Mouse (Mus musculus): ENCODE measurements at regions not wholly inside any gene's neighbourhood (a gene's known extent, or its start where the extent isn't known, plus 50 kb on each side); places are given as distances from the start of the nearest gene placed in this dataset.

DNA sequence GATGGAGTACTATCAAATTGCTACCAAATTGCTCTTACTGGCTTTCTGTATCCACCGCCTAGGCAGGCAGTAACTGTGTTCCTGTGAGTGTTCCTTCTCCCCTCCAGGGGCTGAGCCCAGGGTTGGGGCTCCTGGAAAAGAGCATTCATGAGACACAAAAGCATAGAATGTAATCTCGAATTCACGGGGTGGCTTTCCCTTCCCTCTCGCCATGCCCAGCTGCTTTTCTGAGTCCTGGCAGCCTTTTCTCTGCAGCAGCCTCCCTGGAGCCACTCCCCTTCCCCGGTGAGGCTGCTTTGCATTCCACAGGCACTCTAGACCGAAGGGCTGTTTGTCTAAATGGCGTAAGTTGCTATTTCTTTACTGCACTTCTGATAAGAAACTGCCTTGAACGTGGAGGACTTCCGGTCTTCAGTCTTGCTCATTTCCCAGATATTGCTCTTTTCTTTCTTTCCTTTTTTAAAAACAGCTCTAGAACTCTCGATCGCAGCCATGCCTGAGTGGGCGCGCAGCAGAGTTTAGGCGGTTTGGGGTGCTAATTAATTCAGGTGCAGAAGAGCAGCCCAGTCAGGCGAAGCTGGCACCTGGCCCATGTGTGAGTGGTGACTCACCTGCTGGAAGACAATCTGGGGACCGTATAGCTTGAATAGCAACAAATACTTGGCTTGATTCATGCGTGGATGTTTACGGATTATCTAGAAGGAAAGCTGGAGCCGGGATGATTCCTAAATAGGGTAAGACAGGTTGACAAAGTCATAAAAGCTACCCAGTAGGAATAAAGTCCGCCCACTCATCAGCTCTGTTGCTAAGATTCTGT lies 632.6 kb downstream of the Zfp706 start:
- no peak overlapping the region for H3K27ac ChIP-seq (ENCODE audit: insufficient read depth, low read depth, low read length, poor library complexity, severe bottlenecking)
- no peaks in the 10 kb centered on the region for H3K9me3 ChIP-seq (ENCODE audit: control insufficient read depth, insufficient read depth, low read depth, low read length)
- in situ Hi-C loops (cut with MboI; ENCODE audit: low sequenced_read_pairs in 2 of 2, unreplicated experiment in 2 of 2) = no loop called here
- peak; percentile 33 for DNase-seq (ENCODE audit: low read depth, low spot score)
- H3K4me1 ChIP-seq (ENCODE audit: control insufficient read depth in 2 of 2, insufficient read depth in 2 of 2, low read length in 2 of 2, poor library complexity in 1 of 2) = peaks cover 4 to 11% of the 10 kb centered on the region in 2 experiments
- no peaks in the 10 kb centered on the region for H3K36me3 ChIP-seq (ENCODE audit: control insufficient read depth, insufficient read depth, low read length, poor library complexity, severe bottlenecking)
- TF ChIP-seq ZC3H11A (IDR thresholded peaks at IDR 0.05; ENCODE audit: borderline replicate concordance, low read depth, low read length) (no peak), CHD2 (IDR thresholded peaks at IDR 0.05; ENCODE audit: low read depth, low read length) (no peak), HCFC1 (IDR thresholded peaks at IDR 0.05; ENCODE audit: borderline replicate concordance, insufficient read depth, low read length) (no peak)
- 0 out of 2 replicates have a peak overlapping the region, but pooled peaks have one; percentile 31 for H3K9ac ChIP-seq (ENCODE audit: insufficient read depth, low read depth, low read length, poor library complexity, severe bottlenecking)
- peak overlapping the region; percentile 11 to 64 for H3K4me3 ChIP-seq (ENCODE audit: insufficient read depth in 1 of 2, low read depth in 1 of 2, low read length in 2 of 2, poor library complexity in 1 of 2, severe bottlenecking in 1 of 2)

GRCm38 (mm10) chr15:36373900-36374611 lies 633.5 kb downstream of the Zfp706 start:
- in situ Hi-C loops (cut with MboI; ENCODE audit: low sequenced_read_pairs in 2 of 2, unreplicated experiment in 2 of 2) = no loop called here
- no peaks in the 10 kb centered on the region for H3K36me3 ChIP-seq (ENCODE audit: control insufficient read depth, insufficient read depth, low read length, poor library complexity, severe bottlenecking)
- peak overlapping the region; percentile 63; the same call in 1 of the 2 replicates for H3K27ac ChIP-seq (ENCODE audit: insufficient read depth, low read depth, low read length, poor library complexity, severe bottlenecking)
- H3K4me3 ChIP-seq (ENCODE audit: insufficient read depth in 1 of 2, low read depth in 1 of 2, low read length in 2 of 2, poor library complexity in 1 of 2, severe bottlenecking in 1 of 2) = peak overlapping the region; percentile 11 to 64; a peak in 3 of 4 replicates
- TF ChIP-seq ZNF384 (IDR thresholded peaks at IDR 0.05; ENCODE audit: low read depth, low read length) (no peak), CHD2 (IDR thresholded peaks at IDR 0.05; ENCODE audit: low read depth, low read length) (no peak), ZC3H11A (IDR thresholded peaks at IDR 0.05; ENCODE audit: borderline replicate concordance, low read depth, low read length) (no peak), HCFC1 (IDR thresholded peaks at IDR 0.05; ENCODE audit: borderline replicate concordance, insufficient read depth, low read length) (no peak), MAFK (IDR thresholded peaks at IDR 0.05; ENCODE audit: insufficient read depth, low read depth, low read length) (no peak)
- peak; percentile 30 for DNase-seq (ENCODE audit: low read depth, low spot score)
- peaks cover 4 to 11% of the 10 kb centered on the region in 2 experiments for H3K4me1 ChIP-seq (ENCODE audit: control insufficient read depth in 2 of 2, insufficient read depth in 2 of 2, low read length in 2 of 2, poor library complexity in 1 of 2)
- H3K9ac ChIP-seq (ENCODE audit: insufficient read depth, low read depth, low read length, poor library complexity, severe bottlenecking) = no peak overlapping the region; the same call in 1 of the 2 replicates
- no peaks in the 10 kb centered on the region for H3K9me3 ChIP-seq (ENCODE audit: control insufficient read depth, insufficient read depth, low read depth, low read length)

DNA sequence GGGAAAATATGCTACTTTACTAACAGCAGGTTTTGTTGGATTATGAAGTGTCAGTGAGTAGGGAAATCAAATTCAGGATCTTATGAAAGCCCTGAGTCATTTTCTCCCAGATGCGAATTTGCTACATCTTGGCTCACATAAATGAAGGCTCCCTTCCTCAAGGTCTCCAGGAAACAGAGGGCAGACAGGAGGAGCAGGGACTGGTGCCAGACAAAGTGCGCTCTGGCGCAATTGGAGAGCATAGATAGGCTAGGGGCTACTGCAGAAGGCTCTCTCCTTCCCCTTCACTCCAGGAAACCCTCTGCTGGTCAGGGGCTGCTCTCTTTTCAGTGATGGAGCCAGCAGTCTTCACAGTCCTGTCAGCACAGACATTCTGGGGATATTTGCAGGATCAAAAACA lies 634.1 kb downstream of the Zfp706 start:
- Histone ChIP-seq H3K4me3 (ENCODE audit: insufficient read depth in 1 of 2, low read depth in 1 of 2, low read length in 2 of 2, poor library complexity in 1 of 2, severe bottlenecking in 1 of 2) (no peak overlapping the region), H3K9ac (ENCODE audit: insufficient read depth, low read depth, low read length, poor library complexity, severe bottlenecking) (no peak overlapping the region), H3K36me3 (ENCODE audit: control insufficient read depth, insufficient read depth, low read length, poor library complexity, severe bottlenecking) (no peaks in the 10 kb centered on the region), H3K4me1 (ENCODE audit: control insufficient read depth in 2 of 2, insufficient read depth in 2 of 2, low read length in 2 of 2, poor library complexity in 1 of 2) (peaks cover 4 to 11% of the 10 kb centered on the region in 2 experiments), H3K9me3 (ENCODE audit: control insufficient read depth, insufficient read depth, low read depth, low read length) (no peaks in the 10 kb centered on the region), H3K27ac (ENCODE audit: insufficient read depth, low read depth, low read length, poor library complexity, severe bottlenecking) (no peak overlapping the region)
- in situ Hi-C loops (cut with MboI; ENCODE audit: low sequenced_read_pairs in 2 of 2, unreplicated experiment in 2 of 2) = no loop called here
- TF ChIP-seq CHD2 (IDR thresholded peaks at IDR 0.05; ENCODE audit: low read depth, low read length) (no peak), ZC3H11A (IDR thresholded peaks at IDR 0.05; ENCODE audit: borderline replicate concordance, low read depth, low read length) (no peak), MAFK (IDR thresholded peaks at IDR 0.05; ENCODE audit: insufficient read depth, low read depth, low read length) (no peak), HCFC1 (IDR thresholded peaks at IDR 0.05; ENCODE audit: borderline replicate concordance, insufficient read depth, low read length) (no peak), ZNF384 (IDR thresholded peaks at IDR 0.05; ENCODE audit: low read depth, low read length) (no peak)
- no peak for DNase-seq (ENCODE audit: low read depth, low spot score)

DNA sequence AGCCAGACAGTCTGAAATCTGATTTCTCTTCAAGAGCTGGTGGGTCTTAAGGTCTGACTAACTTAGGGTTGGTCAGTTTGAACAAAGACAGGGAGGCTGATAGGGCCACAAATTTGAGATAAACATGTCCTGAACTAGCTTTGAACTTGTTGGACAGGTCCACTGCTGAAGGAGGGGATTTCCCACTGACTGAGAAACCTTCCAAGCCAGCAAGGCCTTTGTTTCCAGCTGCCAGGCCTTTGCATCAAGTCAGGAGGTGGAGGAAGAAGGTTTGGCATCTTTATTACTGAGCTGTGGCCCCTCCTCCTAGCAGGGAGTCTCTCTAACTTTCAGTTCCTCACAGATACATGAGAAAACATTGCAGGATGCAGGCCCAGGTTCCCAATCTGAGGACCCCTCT lies 636.2 kb downstream of the Zfp706 start:
- TF ChIP-seq MAFK (IDR thresholded peaks at IDR 0.05; ENCODE audit: insufficient read depth, low read depth, low read length) = no peak
- no peak for TF ChIP-seq ZC3H11A (IDR thresholded peaks at IDR 0.05; ENCODE audit: borderline replicate concordance, low read depth, low read length)
- no peak for TF ChIP-seq ZNF384 (IDR thresholded peaks at IDR 0.05; ENCODE audit: low read depth, low read length)
- TF ChIP-seq HCFC1 (IDR thresholded peaks at IDR 0.05; ENCODE audit: borderline replicate concordance, insufficient read depth, low read length) = no peak
- TF ChIP-seq CHD2 (IDR thresholded peaks at IDR 0.05; ENCODE audit: low read depth, low read length) = no peak
- Histone ChIP-seq H3K36me3 (ENCODE audit: control insufficient read depth, insufficient read depth, low read length, poor library complexity, severe bottlenecking) (no peaks in the 10 kb centered on the region), H3K4me3 (ENCODE audit: insufficient read depth in 1 of 2, low read depth in 1 of 2, low read length in 2 of 2, poor library complexity in 1 of 2, severe bottlenecking in 1 of 2) (no peak overlapping the region), H3K4me1 (ENCODE audit: control insufficient read depth in 2 of 2, insufficient read depth in 2 of 2, low read length in 2 of 2, poor library complexity in 1 of 2) (peaks cover 4 to 11% of the 10 kb centered on the region in 2 experiments), H3K27ac (ENCODE audit: insufficient read depth, low read depth, low read length, poor library complexity, severe bottlenecking) (no peak overlapping the region), H3K9ac (ENCODE audit: insufficient read depth, low read depth, low read length, poor library complexity, severe bottlenecking) (no peak overlapping the region), H3K9me3 (ENCODE audit: control insufficient read depth, insufficient read depth, low read depth, low read length) (no peaks in the 10 kb centered on the region)
- DNase-seq (ENCODE audit: low read depth, low spot score) = peak; percentile 11
- in situ Hi-C loops (cut with MboI; ENCODE audit: low sequenced_read_pairs in 2 of 2, unreplicated experiment in 2 of 2) = no loop called here
